Mouse (Mus musculus): ENCODE measurements around the gene Cgas.

GRCm38 (mm10) chr9:78480706-78481358 is 37.8 kb upstream of the Cgas start:
- no peak for TF ChIP-seq CTCF (IDR thresholded peaks at IDR 0.05; ENCODE audit: low read depth)
- no peak for TF ChIP-seq EP300 (IDR thresholded peaks at IDR 0.05; ENCODE audit: low read depth)
